Mouse (Mus musculus) liver, embryonic 14.5 days (tissue): ENCODE data around the gene Cpvl.

Source experiments
- CTCF ChIP-seq: IDR thresholded peaks from 2 replicates; pipeline ENCODE4 v1.5.1; 2016; ENCODE audit warnings: antibody characterized with exemption, low read depth, control low read depth
- EP300 ChIP-seq: IDR thresholded peaks from 2 replicates; pipeline ENCODE4 v1.6.1; 2016; ENCODE audit warnings: antibody characterized with exemption, low read depth

- no peak for TF ChIP-seq CTCF
- no peak for TF ChIP-seq EP300
Measured at GRCm38 (mm10) chr6:53948388-53949035, 30.0 kb downstream of the Cpvl start.
